Mouse (Mus musculus) cerebellum, adult 2 months (tissue): ENCODE measurements at regions not wholly inside any gene's neighbourhood (a gene's known extent, or its start where the extent isn't known, plus 50 kb on each side); places are given as distances from the start of the nearest gene placed in this dataset.

ENCODE experiments used
- DNase-seq, 2 experiments: peaks; one replicate each; pipeline ENCODE4 v3.0.0; 2021
- H3K27ac ChIP-seq: fragments of 200-500 bp; 2 replicates; pipeline ENCODE4 v1.5.1; 2012; ENCODE audit warnings: low read length, control low read depth, inconsistent platforms; ENCODE audit not compliant: insufficient read depth
- H3K27me3 ChIP-seq: fragments of 200-500 bp; 2 replicates; pipeline ENCODE4 v1.6.1; 2012; ENCODE audit warnings: inconsistent platforms, mild to moderate bottlenecking, low read length, moderate library complexity; ENCODE audit not compliant: control insufficient read depth, insufficient read depth
- H3K4me1 ChIP-seq: fragments of 200-500 bp; 2 replicates; pipeline ENCODE4 v1.6.1; 2011; ENCODE audit warnings: low read length; ENCODE audit not compliant: control insufficient read depth, insufficient read depth
- H3K4me3 ChIP-seq: fragments of 200-500 bp; replicated peaks from 2 replicates; pipeline ENCODE3; 2011; ENCODE audit warnings: mild to moderate bottlenecking, low read depth, low read length, control low read depth; ENCODE audit not compliant: insufficient read depth
- CTCF ChIP-seq: fragments of 200-500 bp; IDR thresholded peaks from 2 replicates; pipeline ENCODE4 v1.5.1; 2011; ENCODE audit warnings: low read depth, mild to moderate bottlenecking, control low read depth, low read length, moderate library complexity, borderline replicate concordance; ENCODE audit not compliant: insufficient read depth
- POLR2A ChIP-seq: fragments of 200-500 bp; IDR thresholded peaks from 2 replicates; pipeline ENCODE4 v1.6.1; 2011; ENCODE audit warnings: low read length, control low read depth, borderline replicate concordance; ENCODE audit not compliant: insufficient read depth
- WGBS: fragments of 180-500 bp; shearing (Covaris S2); methylation state at CpG from one replicate; pipeline ENCODE4 v1.1.7; 2018; 5-methylcytosine and 5-hydroxymethylcytosine counted together

DNA sequence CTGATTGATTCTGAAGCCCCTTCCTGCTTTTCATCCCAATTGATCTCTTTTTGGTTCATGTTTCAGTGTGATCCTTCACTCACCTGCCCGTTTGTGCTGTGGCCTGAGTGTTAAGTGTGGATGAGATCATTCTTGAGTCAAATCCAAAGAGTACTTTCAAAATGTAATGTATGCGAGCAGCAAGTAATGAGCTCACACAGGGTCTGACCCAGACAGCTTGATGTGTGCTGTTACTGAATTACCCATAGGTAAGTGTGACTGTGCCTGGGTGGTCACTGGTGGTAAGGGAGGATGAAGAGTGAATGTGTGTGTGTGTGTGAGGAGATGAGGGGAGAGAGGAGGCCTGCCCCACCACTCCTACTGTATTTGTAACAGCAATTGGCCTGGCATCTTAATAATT is 151.4 kb downstream of the Twistnb start:
- no peak overlapping the region for H3K27ac ChIP-seq
- no peaks in the 10 kb centered on the region for H3K27me3 ChIP-seq
- TF ChIP-seq POLR2A (no peak), CTCF (no peak)
- 46% methylated on average over 2 of the region's 2 CpGs for WGBS
- H3K4me1 ChIP-seq, result no peaks in the 10 kb centered on the region
- no peak for DNase-seq
- no peak overlapping the region for H3K4me3 ChIP-seq

DNA sequence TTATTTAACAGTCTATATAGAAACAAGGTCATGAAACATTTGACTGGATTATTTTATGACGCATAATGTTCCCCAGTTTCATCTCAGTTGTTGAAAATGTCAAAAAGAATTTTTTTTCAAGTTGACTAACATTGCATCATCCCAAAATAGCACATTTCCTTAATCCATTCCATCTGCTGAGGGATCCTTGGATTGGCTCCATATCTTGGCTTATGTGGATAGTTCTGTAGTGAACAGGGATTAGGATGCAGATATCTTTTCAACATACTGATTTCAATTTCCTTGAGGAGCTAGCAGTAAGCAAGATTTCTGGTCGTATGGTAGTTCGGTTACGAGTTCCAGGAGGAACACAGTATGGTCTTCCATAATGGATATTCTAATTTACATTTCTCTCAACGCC is 161.6 kb downstream of the Twistnb start:
- WGBS, result 69% methylated on average over 5 of the region's 5 CpGs
- H3K4me1 ChIP-seq, result no peaks in the 10 kb centered on the region
- DNase-seq, result no peak
- no peaks in the 10 kb centered on the region for H3K27me3 ChIP-seq
- H3K27ac ChIP-seq, result no peak overlapping the region
- TF ChIP-seq CTCF, result no peak
- no peak for TF ChIP-seq POLR2A
- no peak overlapping the region for H3K4me3 ChIP-seq

DNA sequence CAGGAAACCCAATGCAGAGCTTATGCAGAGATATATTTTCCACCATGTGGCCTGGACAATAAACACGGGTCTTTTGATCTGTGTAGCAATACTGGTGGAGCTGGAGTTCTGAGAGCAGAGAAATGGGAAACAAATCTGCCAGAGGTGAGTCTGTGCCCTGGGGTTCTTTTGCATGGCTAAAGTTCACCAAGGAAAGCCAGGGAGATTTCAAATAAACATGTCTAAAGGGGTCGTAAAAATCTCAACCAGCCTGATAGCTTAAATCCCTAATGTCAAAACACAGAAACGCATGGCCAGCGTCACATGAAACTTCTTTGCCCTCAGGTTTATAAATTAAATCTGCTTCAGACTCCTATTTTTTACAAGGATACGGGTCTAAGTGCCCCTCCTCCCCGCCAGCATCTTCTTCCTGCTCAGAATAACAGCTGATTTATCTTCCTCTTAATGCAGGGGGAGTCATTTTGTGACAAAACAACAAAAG is 163.0 kb downstream of the Twistnb start:
- TF ChIP-seq CTCF (no peak), POLR2A (no peak)
- no peak for DNase-seq
- H3K4me3 ChIP-seq, result no peak overlapping the region
- H3K27me3 ChIP-seq, result no peaks in the 10 kb centered on the region
- 80% methylated on average over 6 of the region's 6 CpGs for WGBS
- no peaks in the 10 kb centered on the region for H3K4me1 ChIP-seq
- no peak overlapping the region for H3K27ac ChIP-seq

DNA sequence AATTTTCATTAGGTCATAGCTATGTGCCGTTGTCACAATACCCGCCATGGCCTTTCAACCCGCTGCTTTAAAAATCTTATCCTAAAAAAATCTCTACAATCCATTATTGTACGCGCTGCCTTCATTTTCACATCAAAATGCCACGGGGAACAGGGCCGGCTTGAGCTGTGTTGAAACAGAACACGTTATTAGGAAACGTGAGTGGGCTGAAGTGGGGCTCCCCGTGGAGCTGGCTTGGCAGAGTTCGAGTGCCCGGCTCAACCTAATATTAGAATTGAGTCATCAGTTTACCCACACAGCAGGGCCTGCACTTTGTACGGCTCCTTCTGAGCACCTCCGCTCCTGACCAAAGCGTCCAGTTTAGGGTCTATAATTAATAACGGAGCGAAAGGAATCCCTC is 163.5 kb downstream of the Twistnb start:
- H3K27ac ChIP-seq, result no peak overlapping the region
- H3K4me1 ChIP-seq, result no peaks in the 10 kb centered on the region
- H3K4me3 ChIP-seq, result no peak overlapping the region
- TF ChIP-seq POLR2A (no peak), CTCF (no peak)
- no peaks in the 10 kb centered on the region for H3K27me3 ChIP-seq
- WGBS, result 43% methylated on average over 17 of the region's 17 CpGs
- DNase-seq, result peak; percentile 15 to 27

DNA sequence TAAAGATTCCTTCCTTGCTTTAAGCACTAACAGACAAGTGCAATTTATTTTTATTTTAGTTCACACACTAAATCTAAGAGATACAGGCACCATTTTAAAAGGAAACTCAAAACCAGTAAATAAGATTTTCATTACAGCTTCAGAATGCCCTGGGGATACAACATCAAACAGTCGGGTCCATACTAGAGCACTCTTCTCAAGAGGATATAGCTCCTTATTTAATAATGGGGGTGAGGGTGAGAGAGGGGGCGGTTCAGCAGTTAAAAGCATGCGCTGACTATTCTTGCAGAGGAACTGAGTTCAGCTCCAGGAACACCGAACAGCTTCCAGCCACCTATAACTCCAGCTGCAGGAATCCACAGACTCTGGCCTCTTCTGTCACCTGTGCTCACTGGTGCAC is 164.2 kb downstream of the Twistnb start:
- DNase-seq, result no peak
- 85% methylated on average over 4 of the region's 4 CpGs for WGBS
- Histone ChIP-seq H3K27me3 (no peaks in the 10 kb centered on the region), H3K4me1 (no peaks in the 10 kb centered on the region), H3K4me3 (no peak overlapping the region), H3K27ac (no peak overlapping the region)
- TF ChIP-seq CTCF, result no peak
- TF ChIP-seq POLR2A, result no peak

DNA sequence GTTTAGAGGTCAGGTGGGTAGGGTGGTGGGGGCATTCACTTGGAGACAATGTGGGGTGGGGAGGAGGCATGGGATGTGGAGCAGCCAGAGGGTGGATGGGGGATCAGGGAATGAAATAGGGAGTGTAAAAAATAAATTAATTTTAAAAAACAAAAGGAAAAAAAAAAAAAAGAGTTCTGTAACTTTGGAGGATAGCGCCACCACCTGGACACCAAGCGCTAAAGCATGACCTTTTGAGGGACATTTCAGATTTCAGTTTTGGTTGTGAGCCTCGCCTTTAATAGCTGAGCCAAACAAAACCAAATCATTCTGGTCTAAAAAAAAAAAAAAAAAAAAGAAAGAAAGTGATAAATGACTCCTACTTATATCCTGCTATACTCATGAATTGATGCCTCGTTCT is 176.0 kb downstream of the Twistnb start:
- TF ChIP-seq POLR2A (no peak), CTCF (no peak)
- Histone ChIP-seq H3K27ac (no peak overlapping the region), H3K27me3 (no peaks in the 10 kb centered on the region; the same call in 1 of the 2 replicates), H3K4me3 (no peak overlapping the region), H3K4me1 (no peaks in the 10 kb centered on the region)
- WGBS, result 65% methylated on average over 4 of the region's 4 CpGs
- no peak for DNase-seq

DNA sequence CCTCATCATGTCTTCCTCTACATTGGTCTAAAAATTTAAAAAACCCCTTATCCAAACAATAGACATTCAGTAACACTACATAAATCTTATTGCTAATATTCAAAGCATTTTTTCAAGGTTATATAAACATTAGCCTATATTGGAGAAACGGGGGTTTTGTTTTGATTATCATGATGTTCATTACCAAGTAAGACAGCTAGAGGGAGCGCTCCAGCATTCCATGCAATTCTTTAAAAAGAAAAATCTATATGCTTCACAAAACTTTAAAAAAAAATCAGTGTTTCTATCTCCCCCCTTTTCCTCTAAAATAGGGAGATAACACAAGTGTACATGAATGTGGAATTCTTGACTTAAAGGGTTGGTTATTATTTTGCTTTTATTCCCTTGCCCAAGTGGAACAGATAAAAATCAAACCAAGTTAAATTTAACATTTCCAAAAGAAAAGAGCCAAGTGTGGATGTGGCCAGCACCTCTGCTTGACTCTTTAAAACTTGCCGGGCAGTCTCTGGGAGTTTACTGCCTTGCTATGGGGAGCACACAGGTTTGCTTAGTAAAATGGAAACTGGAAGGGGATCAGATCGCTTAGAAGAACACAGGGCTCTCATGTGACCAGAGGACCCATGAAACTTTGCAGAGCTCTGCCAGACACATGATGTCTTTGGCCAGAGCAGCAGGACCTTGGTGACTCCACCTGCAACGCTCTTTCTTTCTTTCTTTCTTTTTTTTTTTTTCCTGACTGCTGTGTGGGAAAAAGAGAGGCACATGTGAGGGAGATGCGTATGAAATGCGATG is 178.6 kb downstream of the Twistnb start:
- 62% methylated on average over 7 of the region's 7 CpGs for WGBS
- H3K27me3 ChIP-seq, result no peaks in the 10 kb centered on the region; the same call in 1 of the 2 replicates
- no peak overlapping the region for H3K27ac ChIP-seq
- no peaks in the 10 kb centered on the region for H3K4me1 ChIP-seq
- TF ChIP-seq CTCF, result no peak
- no peak for TF ChIP-seq POLR2A
- DNase-seq, result no peak
- no peak overlapping the region for H3K4me3 ChIP-seq

DNA sequence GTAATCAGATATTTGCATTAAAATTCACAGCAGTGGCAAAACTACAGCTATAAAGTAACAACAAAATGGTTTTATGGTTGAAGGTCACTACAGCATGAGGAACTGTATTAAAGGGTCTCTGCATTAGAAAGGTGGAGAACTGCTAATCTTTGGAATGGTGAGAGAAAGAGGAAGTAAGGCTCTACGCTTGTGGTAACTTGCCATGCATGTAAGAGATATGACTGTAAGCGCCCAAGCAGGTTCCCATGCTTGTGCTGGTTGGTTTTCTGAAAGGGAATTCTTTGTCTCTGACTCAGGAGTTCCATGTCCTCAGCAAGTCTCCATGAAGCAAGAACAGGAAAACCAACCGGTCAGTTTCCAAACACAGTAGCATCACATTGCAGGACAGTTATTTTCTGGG is 182.9 kb downstream of the Twistnb start:
- TF ChIP-seq CTCF (no peak), POLR2A (no peak)
- no peak for DNase-seq
- Histone ChIP-seq H3K4me3 (no peak overlapping the region), H3K27ac (no peak overlapping the region), H3K4me1 (no peaks in the 10 kb centered on the region), H3K27me3 (no peaks in the 10 kb centered on the region)
- WGBS, result 84% methylated on average over 3 of the region's 3 CpGs
